Mouse (Mus musculus) c-Kit-negative CD71-positive TER-119-positive erythroid progenitor cells, embryonic 14.5 days (primary cell): ENCODE results near the gene Gm11032.

Source experiments
- DNase-seq: peaks from one replicate; pipeline ENCODE4 v3.0.0-alpha.2; 2013; ENCODE audit warnings: low read depth, low spot score

The Gm11032 gene

GRCm38 (mm10) chr11:4620017-4620485, at the start of gene Gm11032:
TSS of gene Gm11032 (plus strand) at chr11:4620067.
- no peak for DNase-seq

DNA sequence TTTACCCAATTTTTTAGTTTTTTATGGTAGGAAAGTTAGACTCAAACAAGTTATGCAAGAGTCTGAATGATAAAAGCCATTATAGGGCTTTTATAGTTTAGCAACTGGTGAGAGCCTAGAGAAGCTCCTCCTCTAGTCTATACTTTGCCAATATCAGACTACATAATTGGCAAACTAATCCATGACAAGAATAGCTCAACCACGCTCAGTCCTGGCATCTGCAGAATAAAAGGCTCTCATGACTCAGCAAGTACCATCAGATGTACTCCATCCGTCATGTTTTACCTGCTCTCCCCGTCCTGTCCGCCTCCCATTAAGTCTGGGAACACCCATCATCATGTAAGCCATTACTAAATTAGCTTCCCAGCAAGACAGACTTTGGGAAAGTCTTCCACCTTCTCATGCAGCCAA, 48.4 kb upstream of the Gm11032 start:
- no peak for DNase-seq

GRCm38 (mm10) chr11:4576090-4576732, 43.7 kb upstream of the Gm11032 start:
- DNase-seq, result peak; percentile 72

- DNase-seq, result peak; percentile 60
These were observed 42.8 kb upstream of the Gm11032 start for GRCm38 (mm10) chr11:4577079-4577478.

GRCm38 (mm10) chr11:4578682-4579081, 41.2 kb upstream of the Gm11032 start:
- peak; percentile 46 for DNase-seq

DNA sequence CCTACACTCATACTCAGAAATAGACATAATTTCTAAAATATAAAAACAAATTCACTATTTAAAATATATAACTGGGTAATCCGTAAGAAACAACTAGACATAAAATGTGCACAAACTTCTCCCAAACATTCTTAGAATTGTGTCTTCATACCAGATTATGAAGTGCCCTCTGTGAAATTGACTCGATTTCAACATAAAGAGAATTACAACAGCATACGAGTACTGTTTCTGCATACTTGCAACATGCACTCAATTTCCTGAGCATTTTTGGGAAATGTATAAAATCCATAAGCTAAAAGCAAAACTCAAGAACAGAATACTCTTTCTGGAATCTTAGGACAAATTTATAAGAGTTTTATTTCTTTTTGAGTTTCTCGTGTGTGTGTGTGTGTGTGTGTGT, 28.1 kb upstream of the Gm11032 start:
- no peak for DNase-seq

DNA sequence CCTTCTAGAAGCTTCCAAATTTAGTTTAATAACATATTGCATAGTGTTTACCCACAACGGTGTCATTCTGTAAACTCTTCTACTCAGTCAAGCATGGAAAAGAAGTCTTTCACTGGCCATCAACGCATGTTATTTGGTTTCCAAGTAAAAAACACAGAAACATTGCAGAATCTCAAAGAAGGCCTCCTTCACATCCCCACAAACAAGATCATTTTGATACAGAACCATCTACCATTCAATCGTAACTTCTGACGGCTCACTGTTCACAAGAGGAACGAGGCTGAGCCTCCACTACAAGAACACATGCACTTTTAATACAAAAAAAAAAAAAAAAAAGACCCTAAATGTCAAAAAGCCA, 26.4 kb upstream of the Gm11032 start:
- DNase-seq, result peak; percentile 48

DNA sequence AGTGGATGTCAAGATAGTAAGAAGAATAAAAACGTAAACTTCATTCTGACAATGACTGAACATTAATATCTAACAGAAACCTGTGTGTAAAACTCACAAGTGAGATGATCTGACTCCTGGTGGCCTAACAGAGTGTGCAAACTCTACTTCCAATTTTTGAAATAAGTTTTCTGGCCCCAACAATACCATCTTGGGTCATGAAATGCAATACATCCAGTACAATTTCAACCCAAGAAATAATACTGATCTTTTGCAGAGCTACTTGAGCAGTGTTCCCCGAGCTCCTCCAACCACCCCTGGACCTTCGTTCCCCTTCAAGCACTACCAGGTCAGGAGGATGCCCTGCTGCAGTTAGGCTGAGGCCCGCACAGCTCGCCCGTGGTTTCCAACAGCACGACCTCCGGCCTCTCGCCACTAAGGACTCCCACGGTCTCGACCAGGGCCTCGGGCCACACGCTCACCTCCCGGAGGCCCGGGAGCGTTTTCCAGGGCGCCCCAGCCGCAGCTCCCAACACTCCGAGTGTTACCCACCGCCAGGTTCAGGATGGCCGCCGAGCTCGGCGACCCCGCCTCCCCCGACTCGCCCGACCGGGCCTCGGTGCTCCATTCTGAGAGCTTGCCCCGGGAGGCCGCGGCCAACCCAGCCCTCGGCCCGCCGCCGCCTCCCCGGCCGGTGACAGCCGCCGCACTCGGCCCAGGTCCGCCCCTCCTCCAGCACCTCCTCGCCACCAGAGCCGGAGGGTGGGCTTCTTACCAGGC, 25.8 kb upstream of the Gm11032 start:
- DNase-seq, result peak; percentile 45

DNA sequence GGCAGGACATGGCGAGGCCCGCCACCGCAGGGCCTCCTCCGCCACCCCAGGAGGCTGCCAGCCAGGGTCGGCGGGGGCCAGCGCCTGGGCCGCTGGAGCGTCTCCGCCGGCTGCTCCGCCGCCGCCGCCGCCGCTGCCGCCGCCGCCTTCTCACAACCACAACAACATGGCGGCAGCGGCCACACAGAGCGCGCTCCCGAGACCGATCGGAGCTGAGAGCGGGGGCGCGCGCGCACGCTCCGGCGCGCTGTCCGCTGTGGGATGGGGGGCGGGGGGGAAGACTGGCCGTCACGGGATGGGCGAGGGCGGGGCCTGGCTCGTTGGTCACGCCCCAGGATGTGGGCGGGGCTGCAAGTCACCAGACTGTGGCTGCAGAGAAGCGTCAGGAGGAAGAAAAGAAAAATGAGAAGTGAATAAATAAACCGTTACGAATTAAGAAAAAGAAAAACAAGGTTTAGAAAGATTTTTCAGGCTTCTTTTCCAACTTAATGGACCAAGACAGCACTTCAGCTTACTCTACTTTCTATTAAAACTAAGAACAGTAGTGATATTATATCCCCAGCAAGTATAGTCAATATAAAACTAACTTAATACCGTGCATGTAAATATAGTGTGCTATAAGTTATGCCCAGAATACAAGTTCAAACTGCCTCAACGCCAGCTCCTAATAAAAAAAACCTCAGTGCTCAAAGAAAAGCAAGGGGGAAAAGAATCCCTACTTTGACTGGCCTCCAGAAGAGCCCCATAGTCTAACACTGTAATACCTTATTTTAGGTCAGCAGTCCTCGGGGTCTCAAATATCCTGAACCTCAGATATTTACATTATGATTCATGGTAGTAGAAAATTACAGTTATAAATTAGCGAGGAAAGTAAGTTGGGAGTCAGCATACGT, 25.0 kb upstream of the Gm11032 start, which contains the start of gene Mtmr3:
TSS of gene Mtmr3 (minus strand) at position 256 of the 893 bp plus-strand sequence.
- peak; percentile 95 for DNase-seq

DNA sequence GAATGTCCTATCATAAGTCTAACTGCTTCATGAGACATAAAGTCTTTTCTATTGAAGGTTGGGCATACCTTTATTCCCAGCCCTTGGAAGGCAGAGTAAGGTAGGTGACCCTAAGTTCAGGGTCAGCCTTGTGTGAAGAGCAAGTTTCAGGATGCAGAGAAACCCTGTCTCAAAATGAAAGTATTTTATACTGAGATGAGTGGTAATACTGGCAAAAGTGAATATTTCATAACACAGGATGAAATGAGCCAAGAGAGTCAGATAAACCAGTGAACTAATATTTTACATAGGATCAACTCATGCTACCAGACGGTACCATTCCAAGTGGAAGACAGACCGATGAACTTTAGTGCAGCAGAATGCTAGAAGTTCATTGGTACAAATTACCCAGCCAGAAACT, 21.5 kb upstream of the Gm11032 start:
- DNase-seq, result no peak

GRCm38 (mm10) chr11:4599916-4600315, 20.0 kb upstream of the Gm11032 start:
- DNase-seq, result no peak

DNA sequence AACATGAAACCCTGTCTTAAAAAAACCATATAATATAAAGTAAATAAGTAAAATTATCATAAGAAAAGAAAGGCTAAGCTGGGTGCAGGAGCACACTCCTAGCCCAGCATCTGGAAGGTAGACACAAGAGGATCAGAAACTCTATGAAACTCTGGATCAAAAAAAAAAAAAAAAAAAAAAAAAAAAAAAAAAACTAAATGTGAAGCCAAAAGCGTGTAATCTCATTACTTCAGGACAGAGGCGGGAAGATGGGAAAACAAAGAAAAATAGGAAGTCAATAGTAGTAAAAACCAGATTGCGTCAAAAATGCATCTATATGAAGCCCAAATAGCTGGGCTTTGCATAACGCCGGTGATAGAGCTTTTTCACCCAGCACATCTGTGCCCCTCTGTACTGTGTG, 18.0 kb upstream of the Gm11032 start:
- DNase-seq, result no peak

GRCm38 (mm10) chr11:4602691-4603441, 17.0 kb upstream of the Gm11032 start:
- no peak for DNase-seq

DNA sequence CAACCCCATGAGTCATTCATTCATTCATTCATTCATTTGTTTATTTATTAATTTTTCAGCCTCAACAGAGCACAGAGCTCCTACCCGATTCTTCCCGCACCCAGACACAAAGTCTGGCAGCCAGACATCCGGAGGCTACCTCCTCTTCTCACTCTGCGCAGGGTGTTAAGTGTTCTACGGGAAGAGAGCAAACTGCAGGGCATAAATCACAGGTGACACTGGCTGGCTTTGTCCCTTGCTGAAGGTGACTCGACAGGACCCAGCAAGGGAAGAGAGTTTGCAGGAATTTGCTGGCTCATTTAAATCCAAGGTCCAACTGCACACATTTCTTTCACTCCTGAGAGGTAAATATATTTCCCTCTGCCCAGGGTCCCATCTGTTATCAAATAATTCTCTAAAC, 15.4 kb upstream of the Gm11032 start:
- DNase-seq, result no peak

- DNase-seq, result peak; percentile 49
These were observed 14.5 kb upstream of the Gm11032 start for GRCm38 (mm10) chr11:4605414-4605813.

DNA sequence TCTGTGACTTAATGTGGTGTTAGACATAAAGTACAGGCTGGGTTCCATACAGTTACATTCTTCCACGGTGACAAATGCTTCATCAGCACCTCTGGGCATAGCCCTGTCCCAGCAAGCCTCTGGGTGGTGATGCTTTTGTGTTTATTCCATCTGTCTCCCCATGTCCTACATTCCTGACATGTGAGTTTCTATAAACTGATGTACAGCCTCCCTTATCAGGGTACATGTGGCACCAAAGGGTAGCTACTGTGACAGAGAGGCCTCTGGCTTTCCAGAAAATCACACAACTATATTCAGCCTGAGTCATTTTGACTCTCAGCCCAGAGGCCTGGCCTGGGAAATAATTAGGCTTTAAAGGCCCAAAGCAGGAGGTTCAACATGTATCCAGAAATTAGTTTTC, 13.3 kb upstream of the Gm11032 start:
- DNase-seq, result no peak

- DNase-seq, result no peak
These were observed 8.0 kb upstream of the Gm11032 start for GRCm38 (mm10) chr11:4611904-4612303.

GRCm38 (mm10) chr11:4620501-4621108, 738 bp downstream of the Gm11032 start:
- no peak for DNase-seq

DNA sequence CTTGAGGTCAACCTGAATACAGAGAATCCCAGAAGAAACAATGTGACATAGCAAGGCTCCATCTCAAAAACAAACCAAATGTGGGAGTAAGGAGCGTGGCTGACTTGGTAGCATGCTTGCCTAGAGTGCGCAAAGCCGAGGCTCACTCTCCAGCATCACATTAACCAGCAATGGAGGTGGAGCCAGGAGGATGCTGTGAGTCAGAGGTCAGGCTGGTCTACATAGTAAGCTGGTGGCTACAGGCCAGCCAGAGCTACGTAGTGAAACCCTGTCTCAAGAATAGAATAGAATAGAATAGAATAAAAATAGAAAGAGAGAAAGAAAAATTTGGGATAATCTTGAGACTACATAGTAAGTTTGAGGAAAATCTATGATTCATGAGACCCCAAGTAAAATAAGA, 2.0 kb downstream of the Gm11032 start:
- no peak for DNase-seq

- no peak for DNase-seq
These were observed 2.6 kb downstream of the Gm11032 start for GRCm38 (mm10) chr11:4622442-4622986.

DNA sequence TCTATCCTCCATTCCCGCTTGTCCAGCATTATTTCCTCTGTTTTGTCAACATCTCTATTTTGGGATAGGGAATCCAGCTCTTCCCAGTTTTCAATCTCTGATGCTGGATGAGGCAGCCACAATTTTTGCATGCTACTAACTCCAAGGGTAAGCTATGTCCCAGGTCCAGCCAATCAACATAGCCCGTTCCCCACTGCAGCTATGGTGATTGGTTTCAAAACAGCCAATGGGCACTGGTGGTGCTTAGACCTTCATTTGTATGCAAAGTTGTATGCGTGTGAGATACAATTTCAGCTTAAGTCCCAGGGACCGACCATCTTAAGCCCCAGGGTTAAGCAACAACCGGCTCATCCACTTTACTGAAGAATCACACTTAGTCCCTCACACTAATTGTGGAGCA, 3.1 kb downstream of the Gm11032 start:
- DNase-seq, result no peak
